ENCODE assay signal across 8 mouse cellular contexts in genomic region chr5:115326256-115326831, GRCm38 (mm10). TPM values are rescaled to one million over a fixed set of nuclear protein-coding genes. Genes with fewer than 3 reads are reported as not detected.
DNase-seq lines count a peak whose midpoint lies in the region; ATAC-seq and TF ChIP-seq lines count a peak whose summit lies in the region.

No protein-coding gene starts in this region.

- DNase-seq in heart, postnatal 14 days = no peak
- DNase-seq in hindbrain, embryonic 11.5 days (ENCODE audit: low spot score) = no peak
- DNase-seq in Muller cell, postnatal 12 days (ENCODE audit: inconsistent ontology term) = no peak
- DNase-seq in ovary, postnatal 36 days (ENCODE audit: low spot score) = no peak
- no peak for DNase-seq in kidney, adult 11 months

- TF ChIP-seq CTCF in bone marrow, adult 2 months (IDR thresholded peaks at IDR 0.05; ENCODE audit: control insufficient read depth, insufficient read depth, low read length) = no peak

- peak overlapping the region; percentile 85 to 89 for H3K27ac ChIP-seq in heart, embryonic 14.5 days (replicated peaks in 1 of 2; ENCODE audit: control insufficient read depth in 1 of 2, insufficient read depth in 1 of 2, low read depth in 2 of 2, low read length in 2 of 2)
- H3K27ac ChIP-seq in bone marrow, adult 2 months (ENCODE audit: control insufficient read depth, insufficient read depth, low read depth, low read length, poor library complexity) = peak overlapping the region; percentile 92
- H3K27ac ChIP-seq in hindbrain, embryonic 11.5 days (ENCODE audit: low read depth, low read length) = peak overlapping the region; percentile 87

- H3K4me2 ChIP-seq in heart, embryonic 14.5 days (ENCODE audit: low read length) = peak overlapping the region; percentile 86
- peak overlapping the region; percentile 62 for H3K4me2 ChIP-seq in hindbrain, embryonic 11.5 days (replicated peaks; ENCODE audit: low read depth, low read length)

- no peaks in the 10 kb centered on the region for H3K27me3 ChIP-seq in heart, embryonic 14.5 days (ENCODE audit: control insufficient read depth, insufficient read depth, low read length)
- no peaks in the 10 kb centered on the region for H3K27me3 ChIP-seq in hindbrain, embryonic 11.5 days (ENCODE audit: control insufficient read depth, insufficient read depth, low read length)

- intact Hi-C loops in heart, postnatal 14 days (cut with DNase I) = loop anchor here (2.0 kb wide), 1 partner anchor 26 kb away; the partner anchor contains the start of gene Dynll1

- 10% methylated on average over 11 of the region's 11 CpGs for WGBS in heart, embryonic 14.5 days
- 15% methylated on average over 11 of the region's 11 CpGs for WGBS in bone marrow, adult 2 months
- 31% methylated on average over 11 of the region's 11 CpGs for WGBS in hindbrain, embryonic 11.5 days

- no peak for TF ChIP-seq POLR2A in bone marrow, adult 2 months (IDR thresholded peaks at IDR 0.05; ENCODE audit: borderline replicate concordance, control insufficient read depth, low read depth, low read length)

- peaks cover 8 to 19% of the 10 kb centered on the region in 2 experiments for H3K4me1 ChIP-seq in heart, embryonic 14.5 days (ENCODE audit: control insufficient read depth in 2 of 2, insufficient read depth in 2 of 2, low read length in 2 of 2)
- H3K4me1 ChIP-seq in bone marrow, adult 2 months (ENCODE audit: control insufficient read depth, insufficient read depth, low read length) = no peaks in the 10 kb centered on the region
- H3K4me1 ChIP-seq in hindbrain, embryonic 11.5 days (replicated peaks; ENCODE audit: control insufficient read depth, insufficient read depth, low read length) = 0 out of 2 replicates have a peak, but pooled peaks cover 6% of the 10 kb centered on the region

- H3K4me3 ChIP-seq in heart, embryonic 14.5 days (ENCODE audit: control insufficient read depth in 1 of 2, insufficient read depth in 1 of 2, low read depth in 1 of 2, low read length in 2 of 2) = peak overlapping the region; percentile 85 to 98
- peak overlapping the region; percentile 83 for H3K4me3 ChIP-seq in bone marrow, adult 2 months (replicated peaks; ENCODE audit: control insufficient read depth, low read depth, low read length)
- H3K4me3 ChIP-seq in hindbrain, embryonic 11.5 days (ENCODE audit: low read depth, low read length) = peak overlapping the region; percentile 86

- peaks cover 17% of the 10 kb centered on the region for H3K36me3 ChIP-seq in heart, embryonic 14.5 days (ENCODE audit: control insufficient read depth, insufficient read depth, low read length)
- H3K36me3 ChIP-seq in hindbrain, embryonic 11.5 days (ENCODE audit: control insufficient read depth, insufficient read depth, low read length) = no peaks in the 10 kb centered on the region

- peak overlapping the region; percentile 92 for H3K9ac ChIP-seq in heart, embryonic 14.5 days (ENCODE audit: low read length)
- H3K9ac ChIP-seq in hindbrain, embryonic 11.5 days (ENCODE audit: low read depth, low read length) = peak overlapping the region; percentile 94

- ATAC-seq in heart, embryonic 14.5 days (ENCODE audit: insufficient number of reproducible peaks, insufficient read depth, low FRiP score, low read depth) = peak; percentile 37; the same call in 1 of the 2 replicates
- ATAC-seq in hindbrain, embryonic 11.5 days (ENCODE audit: low FRiP score) = peak; percentile 68; the same call in 1 of the 2 replicates
- peak; percentile 47 for ATAC-seq in megakaryocyte, adult 5-6 weeks (ENCODE audit: poor library complexity, severe bottlenecking)

- no peaks in the 10 kb centered on the region for H3K9me3 ChIP-seq in heart, embryonic 14.5 days (ENCODE audit: control insufficient read depth, low read length)
- H3K9me3 ChIP-seq in hindbrain, embryonic 11.5 days (ENCODE audit: control insufficient read depth, low read length) = no peaks in the 10 kb centered on the region

RNA-seq across cellular contexts. Expression of gene Srsf9, which starts 0.6 kb away (rescaled TPM):
- 95.0 and 104 TPM in 2 replicates for polyA plus RNA-seq in heart, embryonic 14.5 days (2014; fragmentation: Nextera tagmentation; extraction: Ambion mirVana)
- 10 to 100 TPM; 26.3 to 26.9 TPM for total RNA-seq in heart, postnatal 14 days (2021)
- 61.2 and 61.4 TPM in 2 replicates for polyA plus RNA-seq in bone marrow, adult 2 months (2011; ENCODE audit: insufficient read depth, insufficient read length, low replicate concordance, missing spikeins)
- polyA plus RNA-seq in hindbrain, embryonic 11.5 days (2014; fragmentation: Nextera tagmentation; extraction: Ambion mirVana) = 305 and 320 TPM in 2 replicates
- total RNA-seq in megakaryocyte, adult 5-6 weeks (2015) = 79.1 and 98.4 TPM in 2 replicates
- total RNA-seq in megakaryocyte, adult 5-6 weeks (2017) = 126 and 130 TPM in 2 replicates

RNA-seq across cellular contexts. Expression of gene Gatc, which starts 14.6 kb away (rescaled TPM):
- polyA plus RNA-seq in heart, embryonic 14.5 days (2014; fragmentation: Nextera tagmentation; extraction: Ambion mirVana) = 28.3 and 29.1 TPM in 2 replicates
- total RNA-seq in heart, postnatal 14 days (2021) = 10 to 100 TPM; 16.0 to 17.0 TPM
- polyA plus RNA-seq in bone marrow, adult 2 months (2011; ENCODE audit: insufficient read depth, insufficient read length, low replicate concordance, missing spikeins) = 7.3 and 7.8 TPM in 2 replicates
- polyA plus RNA-seq in hindbrain, embryonic 11.5 days (2014; fragmentation: Nextera tagmentation; extraction: Ambion mirVana) = 43.0 and 51.2 TPM in 2 replicates
- total RNA-seq in megakaryocyte, adult 5-6 weeks (2015) = 66.3 and 69.0 TPM in 2 replicates
- total RNA-seq in megakaryocyte, adult 5-6 weeks (2017) = 15.1 and 16.8 TPM in 2 replicates

RNA-seq across cellular contexts. Expression of gene Triap1, which starts 14.7 kb away (rescaled TPM):
- polyA plus RNA-seq in heart, embryonic 14.5 days (2014; fragmentation: Nextera tagmentation; extraction: Ambion mirVana) = 42.9 and 47.6 TPM in 2 replicates
- 10 to 100 TPM; 21.1 to 23.1 TPM for total RNA-seq in heart, postnatal 14 days (2021)
- 13.2 and 18.3 TPM in 2 replicates for polyA plus RNA-seq in bone marrow, adult 2 months (2011; ENCODE audit: insufficient read depth, insufficient read length, low replicate concordance, missing spikeins)
- polyA plus RNA-seq in hindbrain, embryonic 11.5 days (2014; fragmentation: Nextera tagmentation; extraction: Ambion mirVana) = 56.8 and 60.0 TPM in 2 replicates
- 41.0 and 52.0 TPM in 2 replicates for total RNA-seq in megakaryocyte, adult 5-6 weeks (2015)
- 15.9 and 18.8 TPM in 2 replicates for total RNA-seq in megakaryocyte, adult 5-6 weeks (2017)

RNA-seq across cellular contexts. Expression of gene Cox6a1, which starts 22.4 kb away (rescaled TPM):
- 1,685 and 1,706 TPM in 2 replicates for polyA plus RNA-seq in heart, embryonic 14.5 days (2014; fragmentation: Nextera tagmentation; extraction: Ambion mirVana)
- 100 to 1,000 TPM; 367 to 372 TPM for total RNA-seq in heart, postnatal 14 days (2021)
- polyA plus RNA-seq in bone marrow, adult 2 months (2011; ENCODE audit: insufficient read depth, insufficient read length, low replicate concordance, missing spikeins) = 238 and 259 TPM in 2 replicates
- polyA plus RNA-seq in hindbrain, embryonic 11.5 days (2014; fragmentation: Nextera tagmentation; extraction: Ambion mirVana) = 811 and 829 TPM in 2 replicates
- total RNA-seq in megakaryocyte, adult 5-6 weeks (2015) = 321 and 340 TPM in 2 replicates
- 78.5 and 107 TPM in 2 replicates for total RNA-seq in megakaryocyte, adult 5-6 weeks (2017)

RNA-seq across cellular contexts. Expression of gene Dynll1, which starts 25.5 kb away (rescaled TPM):
- polyA plus RNA-seq in heart, embryonic 14.5 days (2014; fragmentation: Nextera tagmentation; extraction: Ambion mirVana) = 1,218 and 1,301 TPM in 2 replicates
- total RNA-seq in heart, postnatal 14 days (2021) = 100 to 1,000 TPM; 135 to 185 TPM
- 139 and 177 TPM in 2 replicates for polyA plus RNA-seq in bone marrow, adult 2 months (2011; ENCODE audit: insufficient read depth, insufficient read length, low replicate concordance, missing spikeins)
- polyA plus RNA-seq in hindbrain, embryonic 11.5 days (2014; fragmentation: Nextera tagmentation; extraction: Ambion mirVana) = 1,538 and 1,558 TPM in 2 replicates
- total RNA-seq in megakaryocyte, adult 5-6 weeks (2015) = 646 and 659 TPM in 2 replicates
- total RNA-seq in megakaryocyte, adult 5-6 weeks (2017) = 318 and 344 TPM in 2 replicates
